Mouse (Mus musculus) Patski (cell line): ENCODE measurements at regions not wholly inside any gene's neighbourhood (a gene's known extent, or its start where the extent isn't known, plus 50 kb on each side); places are given as distances from the start of the nearest gene placed in this dataset.
"Not testable (repeated sequence)": the region's sequence is repeated elsewhere in the genome, so short reads cannot be mapped to it uniquely, and the experiment has no call there.

ENCODE experiments used
- ATAC-seq: fragments of 100-300 bp; one replicate; pipeline ENCODE4 v1.8.0; 2021
- CTCF ChIA-PET: fragments of 350-600 bp; sonication (Branson Sonifier 250); formaldehyde crosslinking; loops from one replicate; lab custom pipeline; 2022; ENCODE audit warnings: inconsistent platforms; lab: Charles Lee
- POLR2A ChIA-PET: fragments of 350-600 bp; sonication (Branson Sonifier 250); formaldehyde crosslinking; loops from one replicate; lab custom pipeline; 2022; ENCODE audit warnings: antibody characterized with exemption, inconsistent platforms; lab: Charles Lee
- DNase-seq: peaks from one replicate; pipeline ENCODE4 v3.0.0-alpha.2; 2011; ENCODE audit warnings: low read depth, low spot score
- H3K27me3 ChIP-seq: fragments of 371-371 bp; one replicate; pipeline ENCODE4 v1.5.1; 2021
- CTCF ChIP-seq: fragments of 100-300 bp; IDR thresholded peaks from one replicate; pipeline ENCODE4 v1.5.1; 2021
- in situ Hi-C: fragments of 300-500 bp; cut with MboI; formaldehyde crosslinking; loops from 3 replicates; pipeline ENCODE4 v1.11.1; 2018; ENCODE audit warnings: low pct_unique_long_range_greater_than_20kb, mixed read lengths

GRCm38 (mm10) chr3:6768506-6768905, 148.3 kb upstream of the 1700008P02Rik start:
- POLR2A ChIA-PET: no interaction called here
- CTCF ChIA-PET: no interaction called here
- DNase-seq (no peak), ATAC-seq (no peak)
- in situ Hi-C loops: no loop called here
- H3K27me3 ChIP-seq: no peaks in the 10 kb centered on the region
- no peak for TF ChIP-seq CTCF

- in situ Hi-C loops, ATAC-seq, CTCF ChIA-PET, POLR2A ChIA-PET, H3K27me3 ChIP-seq, DNase-seq: not testable (repeated sequence)
Observed at GRCm38 (mm10) chr3:6768085-6768484, 147.8 kb upstream of the 1700008P02Rik start.

- in situ Hi-C loops: no loop called here
- no peak for TF ChIP-seq CTCF
- POLR2A ChIA-PET: no interaction called here
- H3K27me3 ChIP-seq: no peaks in the 10 kb centered on the region
- CTCF ChIA-PET: interaction anchor here (1.2 to 1.4 kb wide), 2 partner anchors 9 to 11 kb away, joined by 3 read pairs; no protein-coding TSS in a partner anchor
- DNase-seq (no peak), ATAC-seq (no peak)
Observed at GRCm38 (mm10) chr3:6759172-6759571, 138.9 kb upstream of the 1700008P02Rik start.

DNA sequence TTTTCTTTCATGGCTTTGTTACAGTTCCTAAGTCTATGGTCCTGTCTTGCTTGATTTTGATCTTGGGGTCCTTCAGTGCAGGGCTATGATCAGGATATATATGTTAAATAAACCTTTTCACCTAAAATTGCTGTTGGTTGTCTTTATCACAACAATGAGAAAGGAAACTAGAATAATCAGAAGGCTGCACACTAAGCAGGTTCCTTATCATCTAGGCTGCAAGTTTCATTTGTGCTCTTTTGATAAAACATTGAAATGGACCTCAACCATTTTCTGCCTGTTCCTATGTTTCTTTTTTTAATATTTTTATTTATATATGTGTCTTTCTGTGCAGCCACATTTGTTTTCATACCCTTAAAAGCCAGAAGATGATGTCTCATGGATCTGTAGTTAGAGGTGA, 137.3 kb upstream of the 1700008P02Rik start:
- ATAC-seq (no peak), DNase-seq (no peak)
- POLR2A ChIA-PET: no interaction called here
- H3K27me3 ChIP-seq: no peaks in the 10 kb centered on the region
- TF ChIP-seq CTCF: no peak
- in situ Hi-C loops: no loop called here
- CTCF ChIA-PET: interaction anchor here (1.2 kb wide), 1 partner anchor 28 kb away, joined by 3 read pairs; no protein-coding TSS in a partner anchor

- ATAC-seq, H3K27me3 ChIP-seq, POLR2A ChIA-PET, in situ Hi-C loops, DNase-seq: not testable (repeated sequence)
- CTCF ChIA-PET: interaction anchor here (1.8 kb wide), 1 partner anchor 9 kb away, joined by 3 read pairs; no protein-coding TSS in a partner anchor
Observed at GRCm38 (mm10) chr3:6750746-6751145, 130.5 kb upstream of the 1700008P02Rik start.

- ChIA-PET CTCF (no interaction called here), POLR2A (no interaction called here)
- TF ChIP-seq CTCF: no peak
- no peak for ATAC-seq
- in situ Hi-C loops: no loop called here
- peaks cover 12% of the 10 kb centered on the region for H3K27me3 ChIP-seq
- no peak for DNase-seq
Observed at GRCm38 (mm10) chr3:6731372-6732297, 111.4 kb upstream of the 1700008P02Rik start.

DNA sequence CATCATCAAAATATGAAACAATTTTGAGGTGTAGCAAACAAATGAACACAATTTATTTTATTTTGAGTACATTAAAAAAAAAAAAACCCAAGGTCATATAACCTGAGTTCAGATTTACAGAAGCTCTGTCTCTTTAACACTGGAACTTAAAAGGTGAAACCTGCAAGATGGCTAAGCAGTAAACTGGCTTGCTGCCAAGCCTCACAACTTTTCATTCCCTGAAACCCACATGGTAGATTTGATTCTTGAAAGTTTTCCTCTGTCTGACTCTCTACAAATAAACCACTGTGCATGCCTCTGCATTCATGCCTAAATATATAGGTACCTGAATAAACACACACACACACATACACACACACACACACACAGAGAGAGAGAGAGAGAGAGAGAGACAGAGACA, 109.8 kb upstream of the 1700008P02Rik start:
- no peak for TF ChIP-seq CTCF

GRCm38 (mm10) chr3:6683679-6684078, 63.4 kb upstream of the 1700008P02Rik start:
- no peaks in the 10 kb centered on the region for H3K27me3 ChIP-seq
- no peak for DNase-seq
- TF ChIP-seq CTCF: no peak
- in situ Hi-C loops: no loop called here
- POLR2A ChIA-PET: no interaction called here
- ATAC-seq: no peak
- CTCF ChIA-PET: no interaction called here

More for the DNA sequence above, 109.8 kb upstream of the 1700008P02Rik start:
- ATAC-seq: no peak
- ChIA-PET POLR2A (no interaction called here), CTCF (interaction anchor here (1.0 kb wide), 1 partner anchor 28 kb away, joined by 3 read pairs; no protein-coding TSS in a partner anchor)
- peaks cover 3% of the 10 kb centered on the region for H3K27me3 ChIP-seq
- DNase-seq: no peak
- in situ Hi-C loops: no loop called here

DNA sequence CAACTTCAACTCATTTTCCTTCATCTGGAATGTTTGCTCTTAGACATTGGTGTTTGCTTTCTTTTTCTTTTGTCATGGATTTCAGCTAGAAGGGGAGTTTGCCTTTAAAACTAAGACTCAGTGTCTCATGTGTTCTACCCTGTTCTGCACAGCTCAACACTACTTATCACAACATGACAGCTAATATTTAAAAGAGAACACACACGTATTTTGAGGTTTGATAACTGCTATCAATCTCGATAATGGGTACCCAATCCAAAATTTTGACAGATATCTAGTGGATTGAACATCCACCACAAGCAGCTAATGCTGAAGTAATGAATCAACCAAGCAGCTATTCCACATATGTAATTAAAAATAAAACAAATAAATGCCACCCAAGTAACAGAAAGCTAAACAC, 61.2 kb upstream of the 1700008P02Rik start:
- ChIA-PET POLR2A (no interaction called here), CTCF (no interaction called here)
- in situ Hi-C loops: no loop called here
- TF ChIP-seq CTCF: no peak
- DNase-seq (no peak), ATAC-seq (no peak)
- H3K27me3 ChIP-seq: no peaks in the 10 kb centered on the region

GRCm38 (mm10) chr3:6676382-6676781, 56.1 kb upstream of the 1700008P02Rik start:
- no peak for TF ChIP-seq CTCF
- ChIA-PET POLR2A (no interaction called here), CTCF (no interaction called here)
- DNase-seq (no peak), ATAC-seq (no peak)
- in situ Hi-C loops: no loop called here
- H3K27me3 ChIP-seq: no peaks in the 10 kb centered on the region

- ATAC-seq (no peak), DNase-seq (no peak)
- in situ Hi-C loops: no loop called here
- ChIA-PET CTCF (interaction anchor here (0.8 kb wide), 1 partner anchor 30 kb away, joined by 3 read pairs; no protein-coding TSS in a partner anchor), POLR2A (no interaction called here)
- no peak for TF ChIP-seq CTCF
- H3K27me3 ChIP-seq: no peaks in the 10 kb centered on the region
Observed at GRCm38 (mm10) chr3:6675354-6675753, 55.1 kb upstream of the 1700008P02Rik start.
